Mouse (Mus musculus) heart, adult 2 months (tissue): Measurements from ENCODE around the gene E130114P18Rik. TPM values are rescaled to one million over a fixed set of nuclear protein-coding genes. Genes with fewer than 3 reads are reported as not detected.
A peak's percentile ranks its signal among the peaks of the same experiment; 100 is the strongest.

Source experiments
- DNase-seq, 2 experiments: peaks; one replicate each; pipeline ENCODE4 v3.0.0; 2021
- H3K27ac ChIP-seq: fragments of 200-600 bp; 2 replicates; pipeline ENCODE4 v1.8.1; 2022
- H3K27me3 ChIP-seq: fragments of 200-500 bp; 2 replicates; pipeline ENCODE4 v1.6.1; 2012; ENCODE audit warnings: mild to moderate bottlenecking, low read length, inconsistent platforms, mixed read lengths; ENCODE audit not compliant: control insufficient read depth, insufficient read depth
- H3K36me3 ChIP-seq: fragments of 200-500 bp; 2 replicates; pipeline ENCODE4 v1.6.1; 2012; ENCODE audit warnings: low read length, inconsistent platforms; ENCODE audit not compliant: control insufficient read depth, insufficient read depth
- H3K4me1 ChIP-seq: fragments of 200-500 bp; 2 replicates; pipeline ENCODE4 v1.6.1; 2011; ENCODE audit warnings: low read length; ENCODE audit not compliant: control insufficient read depth, insufficient read depth
- H3K4me3 ChIP-seq: fragments of 200-600 bp; 2 replicates; pipeline ENCODE4 v1.8.1; 2022
- H3K79me2 ChIP-seq: fragments of 200-500 bp; replicated peaks from 2 replicates; pipeline ENCODE4 v1.6.1; 2012; ENCODE audit warnings: mild to moderate bottlenecking, inconsistent platforms, low read length, moderate library complexity, mixed read lengths; ENCODE audit not compliant: control insufficient read depth, insufficient read depth
- H3K9ac ChIP-seq: fragments of 200-500 bp; 2 replicates; pipeline ENCODE4 v1.6.1; 2012; ENCODE audit warnings: low read depth, mild to moderate bottlenecking, control low read depth, inconsistent platforms, low read length, mixed read lengths
- CTCF ChIP-seq: fragments of 200-600 bp; IDR thresholded peaks from 2 replicates; pipeline ENCODE4 v1.8.1; 2022; ENCODE audit warnings: antibody characterized with exemption, mild to moderate bottlenecking, moderate library complexity
- EP300 ChIP-seq: fragments of 200-500 bp; IDR thresholded peaks from 2 replicates; pipeline ENCODE4 v1.6.1; 2011; ENCODE audit warnings: low read depth, low read length, control low read depth; ENCODE audit not compliant: insufficient read depth
- POLR2A ChIP-seq: fragments of 200-500 bp; IDR thresholded peaks from 2 replicates; pipeline ENCODE4 v1.6.1; 2011; ENCODE audit warnings: mild to moderate bottlenecking, low read depth, low read length, control low read depth; ENCODE audit not compliant: insufficient read depth
- WGBS: fragments of 180-500 bp; shearing (Covaris S2); methylation state at CpG from one replicate; pipeline ENCODE4 v1.1.7; 2018; 5-methylcytosine and 5-hydroxymethylcytosine counted together
- intact Hi-C: fragments of 180-260 bp; cut with DNase I; formaldehyde crosslinking; loops from one replicate; pipeline ENCODE4 v1.15.1; 2025
- polyA plus RNA-seq: library from polyadenylated mRNA; depleted of rRNA; stranded (reverse); fragments of >200 nt; gene quantifications from 2 replicates; pipeline ENCODE4 v1.2.3, GENCODE M21; 2012
- total RNA-seq, 2 experiments: library from RNA; stranded (reverse); gene quantifications; 2 replicates each; pipeline ENCODE4 v1.2.3; 2021

E130114P18Rik gene
- total and polyA plus RNA-seq, 3 experiments, result not detected

GRCm38 (mm10) chr4:97663922-97664321 lies 114.0 kb downstream of the E130114P18Rik start:
- H3K4me1 ChIP-seq, result no peaks in the 10 kb centered on the region; the same call in 1 of the 2 replicates
- H3K27ac ChIP-seq, result no peak overlapping the region
- WGBS, result 80% methylated on average over 6 of the region's 6 CpGs
- H3K4me3 ChIP-seq, result no peak overlapping the region
- DNase-seq, result no peak
- H3K9ac ChIP-seq, result no peak overlapping the region
- no peaks in the 10 kb centered on the region for H3K79me2 ChIP-seq
- intact Hi-C loops, result no loop called here
- TF ChIP-seq POLR2A (no peak), CTCF (peak; percentile 17; the same call in 1 of the 2 replicates)
- H3K27me3 ChIP-seq, result no peaks in the 10 kb centered on the region
- H3K36me3 ChIP-seq, result no peaks in the 10 kb centered on the region

- Histone ChIP-seq H3K36me3 (no peaks in the 10 kb centered on the region; the same call in 1 of the 2 replicates), H3K4me1 (no peaks in the 10 kb centered on the region; the same call in 1 of the 2 replicates), H3K4me3 (no peak overlapping the region), H3K27ac (no peak overlapping the region), H3K27me3 (no peaks in the 10 kb centered on the region), H3K79me2 (no peaks in the 10 kb centered on the region), H3K9ac (no peak overlapping the region)
- intact Hi-C loops, result no loop called here
- no peak for TF ChIP-seq POLR2A
- TF ChIP-seq CTCF, result no peak
- no peak for TF ChIP-seq EP300
- peak; percentile 42 to 44 for DNase-seq
- 41% methylated on average over 11 of the region's 11 CpGs for WGBS
These were observed 115.0 kb downstream of the E130114P18Rik start for GRCm38 (mm10) chr4:97662841-97663240.

- TF ChIP-seq POLR2A (no peak), CTCF (no peak), EP300 (no peak)
- intact Hi-C loops, result no loop called here
These were observed 116.1 kb downstream of the E130114P18Rik start for GRCm38 (mm10) chr4:97661611-97662273.

GRCm38 (mm10) chr4:97657586-97657985 lies 120.3 kb downstream of the E130114P18Rik start:
- 36% methylated on average over 3 of the region's 3 CpGs for WGBS
- no peak overlapping the region for H3K9ac ChIP-seq
- no peaks in the 10 kb centered on the region for H3K27me3 ChIP-seq
- TF ChIP-seq EP300 (0 out of 2 replicates have a peak, but pooled peaks have one; percentile 10), CTCF (no peak), POLR2A (no peak)
- H3K27ac ChIP-seq, result no peak overlapping the region
- intact Hi-C loops, result no loop called here
- H3K4me3 ChIP-seq, result no peak overlapping the region
- peaks cover 6% of the 10 kb centered on the region for H3K4me1 ChIP-seq
- no peaks in the 10 kb centered on the region for H3K79me2 ChIP-seq
- no peaks in the 10 kb centered on the region; the same call in 1 of the 2 replicates for H3K36me3 ChIP-seq
- peak in 1 of 2 experiments; percentile 16 for DNase-seq

More at GRCm38 (mm10) chr4:97661611-97662273, 116.1 kb downstream of the E130114P18Rik start:
- no peak for DNase-seq
- WGBS, result 88% methylated on average over 10 of the region's 10 CpGs
- H3K27ac ChIP-seq, result no peak overlapping the region
- no peak overlapping the region for H3K4me3 ChIP-seq
- H3K79me2 ChIP-seq, result no peaks in the 10 kb centered on the region
- no peaks in the 10 kb centered on the region for H3K27me3 ChIP-seq
- no peaks in the 10 kb centered on the region; the same call in 1 of the 2 replicates for H3K36me3 ChIP-seq
- H3K4me1 ChIP-seq, result peaks cover 4% of the 10 kb centered on the region
- H3K9ac ChIP-seq, result no peak overlapping the region

DNA sequence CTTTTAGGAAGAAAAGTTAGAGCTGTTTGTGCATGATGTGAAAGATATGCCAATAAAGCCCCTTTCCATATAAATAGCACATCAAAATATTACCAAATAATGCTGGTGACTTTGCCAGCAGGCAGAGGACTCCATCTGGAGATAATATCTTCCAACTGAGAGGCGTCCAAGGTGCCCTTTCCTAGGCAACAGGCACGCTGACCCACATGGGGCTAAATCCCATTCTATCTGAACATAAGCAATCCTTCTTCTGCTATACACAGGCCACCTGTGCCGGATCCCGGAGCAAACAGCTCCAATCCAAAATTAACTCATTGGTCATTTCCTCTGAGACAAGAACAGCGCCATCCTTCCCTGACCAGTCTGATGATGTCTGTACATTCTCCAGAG lies 128.3 kb downstream of the E130114P18Rik start:
- intact Hi-C loops, result no loop called here
- WGBS, result 39% methylated on average over 5 of the region's 5 CpGs
- no peak overlapping the region; the same call in 1 of the 2 replicates for H3K27ac ChIP-seq
- H3K27me3 ChIP-seq, result no peaks in the 10 kb centered on the region
- DNase-seq, result no peak
- H3K36me3 ChIP-seq, result no peaks in the 10 kb centered on the region; the same call in 1 of the 2 replicates
- no peaks in the 10 kb centered on the region for H3K79me2 ChIP-seq
- no peak for TF ChIP-seq EP300
- TF ChIP-seq POLR2A, result no peak
- no peak for TF ChIP-seq CTCF
- H3K4me3 ChIP-seq, result no peak overlapping the region
- H3K9ac ChIP-seq, result no peak overlapping the region
- peaks cover 7% of the 10 kb centered on the region; the same call in 1 of the 2 replicates for H3K4me1 ChIP-seq

DNA sequence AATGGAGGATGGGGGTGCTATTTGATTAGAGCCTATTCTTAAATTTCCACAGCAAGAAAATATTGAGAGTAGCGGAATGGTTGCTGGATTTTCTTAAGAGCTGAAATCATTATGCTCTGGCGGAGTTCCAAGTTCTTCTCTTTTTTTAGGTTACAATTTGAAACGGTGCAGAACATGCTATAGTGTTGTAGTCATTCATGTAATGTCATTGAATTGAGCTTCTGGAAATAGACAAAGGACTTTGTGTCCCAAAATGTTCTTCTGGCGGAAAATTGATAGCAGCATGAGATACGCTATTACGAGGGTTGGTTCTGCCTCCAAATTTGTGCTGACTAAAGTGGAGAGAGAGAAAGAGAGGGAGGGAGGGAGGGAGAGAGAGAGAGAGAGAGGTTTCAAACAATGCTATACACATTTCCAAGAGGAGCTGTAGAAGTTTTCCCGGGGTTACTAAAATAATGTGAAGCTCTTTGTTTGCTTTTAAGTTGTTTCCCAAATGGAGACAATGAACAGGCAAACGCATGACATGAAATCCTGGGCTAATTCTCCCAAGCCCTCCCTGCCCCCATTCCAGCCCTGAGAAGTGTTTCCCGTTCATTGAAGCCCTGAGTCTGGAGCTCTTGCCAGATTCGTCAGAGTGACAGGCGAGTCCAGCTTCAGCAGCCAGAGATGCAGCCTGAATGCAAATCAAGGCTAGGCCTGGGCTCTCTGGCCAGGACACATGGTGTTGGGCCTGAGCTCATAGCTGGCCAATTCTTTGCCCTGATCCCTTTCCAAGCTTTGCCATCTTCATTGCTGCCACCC lies 128.9 kb downstream of the E130114P18Rik start:
- no peaks in the 10 kb centered on the region for H3K79me2 ChIP-seq
- H3K9ac ChIP-seq, result no peak overlapping the region
- TF ChIP-seq CTCF (no peak), EP300 (no peak), POLR2A (no peak)
- WGBS, result 13% methylated on average over 11 of the region's 11 CpGs
- H3K27me3 ChIP-seq, result no peaks in the 10 kb centered on the region
- intact Hi-C loops, result no loop called here
- peaks cover 7% of the 10 kb centered on the region; the same call in 1 of the 2 replicates for H3K4me1 ChIP-seq
- peak; percentile 31 to 42 for DNase-seq
- no peaks in the 10 kb centered on the region; the same call in 1 of the 2 replicates for H3K36me3 ChIP-seq
- H3K4me3 ChIP-seq, result no peak overlapping the region
- H3K27ac ChIP-seq, result no peak overlapping the region; the same call in 1 of the 2 replicates
